Mouse (Mus musculus) subcutaneous adipose tissue, adult 2 months (tissue): Measurements from ENCODE around the gene D130040H23Rik. TPM values are rescaled to one million over a fixed set of nuclear protein-coding genes. Genes with fewer than 3 reads are reported as not detected.

Experiments
- polyA plus RNA-seq: library from polyadenylated mRNA; depleted of rRNA; stranded (reverse); fragments of >200 nt; gene quantifications from 2 replicates; pipeline ENCODE4 v1.2.3, GENCODE M21; 2012; ENCODE audit warnings: low replicate concordance; rRNA removed

D130040H23Rik gene
- 0.33 and 1.0 TPM in 2 replicates for polyA plus RNA-seq

DNA sequence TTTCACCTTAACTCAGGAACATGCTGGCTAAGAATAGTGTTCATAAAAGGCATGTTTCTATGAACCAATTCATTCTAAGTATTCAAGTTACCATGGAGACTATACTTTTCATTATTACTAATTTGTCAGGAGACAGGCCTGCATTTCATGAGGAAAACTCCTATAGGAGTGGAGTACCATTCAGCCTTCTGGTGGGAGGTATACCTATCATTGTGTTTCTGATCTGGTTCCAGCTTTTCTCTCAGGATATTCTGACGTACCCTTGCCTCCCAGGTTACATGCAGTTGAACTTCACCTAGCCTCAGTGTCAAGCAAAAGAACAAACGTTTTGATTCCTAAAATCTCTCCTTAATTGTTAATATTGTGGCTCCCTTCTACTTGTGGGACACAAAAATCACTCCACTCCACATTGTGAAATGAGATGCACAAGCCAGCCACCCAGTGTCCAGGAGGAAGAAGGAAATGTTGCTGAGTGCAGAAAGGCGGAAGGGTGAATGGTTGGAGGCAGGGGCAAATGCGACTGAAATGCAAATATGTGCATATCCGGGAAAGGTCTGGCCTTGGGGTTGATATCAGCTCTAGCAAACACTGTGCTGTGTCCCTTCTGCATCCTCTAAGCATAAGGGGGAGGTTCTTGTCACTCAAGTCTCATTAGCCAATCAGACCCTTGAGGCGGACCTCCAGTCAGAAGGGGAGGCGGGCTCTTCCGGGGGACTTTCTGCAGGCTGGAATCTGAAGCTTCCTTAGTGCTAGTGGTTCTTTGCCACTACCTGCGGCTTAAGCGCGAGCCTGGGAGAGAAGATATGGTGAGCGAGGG, at the start of gene D130040H23Rik:
Gene D130040H23Rik, plus strand, starts transcription at position 695 of the 817 bp plus-strand sequence.

Other genes with a start within 250 kb of the D130040H23Rik start
- 2.5 and 4.6 TPM in 2 replicates for gene Zfp930, start 62.0 kb upstream of the D130040H23Rik start, polyA plus RNA-seq
- gene Gm9495, start 182.5 kb downstream of the D130040H23Rik start, polyA plus RNA-seq = not detected in 2 replicates